Mouse (Mus musculus): ENCODE measurements around the gene Lhx3.

DNA sequence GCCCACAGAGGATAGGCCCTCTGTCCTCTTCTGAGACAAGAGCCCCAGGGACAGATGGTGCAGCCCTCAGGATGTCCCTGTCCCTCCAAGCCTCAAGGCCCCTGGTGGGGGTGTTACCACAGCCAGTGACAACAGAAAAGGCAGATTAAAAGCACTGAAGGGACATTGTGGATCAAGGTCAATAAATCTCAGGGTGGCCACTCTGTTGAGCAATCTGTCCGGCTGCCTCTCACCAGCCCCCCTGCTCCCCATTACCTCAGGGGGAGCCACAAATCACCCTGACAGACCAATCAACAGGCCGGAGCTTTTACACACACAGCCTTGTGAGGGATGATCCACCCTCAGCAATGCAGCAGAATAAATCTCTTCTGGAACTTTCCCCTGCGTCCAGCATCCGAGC, 32.9 kb downstream of the Lhx3 start:
- no peak for TF ChIP-seq POLR2A (IDR thresholded peaks at IDR 0.05; ENCODE audit: low read depth, low read length)
- no peak for TF ChIP-seq CTCF (conservative IDR thresholded peaks at IDR 0.05; ENCODE audit: insufficient read depth, insufficient read length, low read depth, low read length)

Measured in kidney, adult 2 months (tissue).